Mouse (Mus musculus) CD4-positive naive resting alpha-beta T cell, adult 57 days (primary cell): Measurements from ENCODE around the gene Eif3c. TPM values are rescaled to one million over a fixed set of nuclear protein-coding genes. Genes with fewer than 3 reads are reported as not detected.

Experiments
- total RNA-seq: library from RNA; stranded (reverse); gene quantifications from one replicate; pipeline ENCODE4 v1.2.4, GENCODE M21; 2023

Gene Eif3c
- total RNA-seq, result 131 TPM

DNA sequence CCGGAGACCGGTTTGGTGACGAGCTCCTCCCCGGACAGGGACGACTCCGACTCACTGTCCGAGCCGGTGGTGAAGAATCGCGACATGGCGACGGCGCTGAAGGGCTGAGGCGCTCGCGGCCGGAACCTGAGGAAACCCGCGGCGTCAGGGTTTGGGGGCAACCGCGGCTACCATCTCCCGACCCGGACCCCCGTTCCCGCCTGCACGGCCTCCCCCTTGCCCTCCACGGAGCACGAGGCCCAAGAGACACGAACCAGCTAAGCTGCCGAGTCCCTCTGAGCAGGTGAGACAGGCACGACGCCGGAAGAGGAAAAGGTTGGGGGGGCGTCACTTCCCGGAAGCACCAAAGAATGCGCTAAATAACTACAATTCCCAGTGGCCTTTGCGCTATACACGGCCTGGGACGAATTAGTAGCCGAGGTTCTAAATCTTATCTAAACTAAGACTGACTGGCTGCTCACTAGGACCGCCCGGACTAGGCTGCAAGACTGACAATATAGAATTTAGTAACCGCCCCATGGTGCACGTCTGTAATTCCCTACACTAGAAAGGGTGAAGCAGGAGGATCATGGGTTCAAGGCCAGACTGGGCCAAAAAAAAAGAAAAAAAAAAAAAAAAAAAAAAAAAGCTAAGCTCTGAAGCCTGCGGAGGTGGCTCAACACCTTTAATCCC lies at the start of gene Eif3c:
Gene Eif3c, minus strand, starts transcription at position 318 of the 672 bp plus-strand sequence.

DNA sequence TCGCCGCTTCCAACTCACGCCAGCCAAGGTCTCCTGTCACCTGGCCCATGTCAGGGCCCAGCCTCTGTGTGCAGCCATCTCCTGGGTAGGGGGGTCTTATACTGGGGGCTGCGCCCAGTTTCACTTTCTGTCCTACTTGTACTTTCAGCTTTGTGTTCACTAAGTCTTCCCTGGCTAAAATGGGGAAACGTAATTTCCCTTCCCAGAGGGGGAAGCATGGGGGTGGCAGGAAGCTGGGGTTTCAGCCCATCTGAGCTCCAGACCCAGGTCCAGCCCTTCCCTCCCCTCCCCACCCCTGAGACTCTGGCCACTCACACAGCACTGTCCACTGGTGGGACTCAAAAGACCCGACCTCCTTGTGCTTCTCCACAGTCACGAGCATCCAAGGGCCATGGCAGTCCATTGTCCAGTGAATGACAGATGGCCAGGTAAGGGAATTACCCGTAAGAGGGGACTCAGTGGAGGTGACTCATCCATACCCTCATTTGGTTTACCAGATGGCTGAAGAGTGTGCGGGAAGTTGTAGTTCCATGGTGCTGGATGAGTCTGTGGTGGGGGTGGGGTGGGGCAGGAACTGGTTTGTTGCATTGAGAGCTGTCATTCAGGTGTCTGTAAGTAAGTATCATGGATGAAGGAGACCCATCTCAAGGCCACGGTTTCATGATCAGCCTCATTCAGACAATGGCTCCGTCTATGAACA lies 28.8 kb upstream of the Eif3c start, which contains the start of gene Il27:
Gene Il27, minus strand, starts transcription at position 80 of the 700 bp plus-strand sequence.

DNA sequence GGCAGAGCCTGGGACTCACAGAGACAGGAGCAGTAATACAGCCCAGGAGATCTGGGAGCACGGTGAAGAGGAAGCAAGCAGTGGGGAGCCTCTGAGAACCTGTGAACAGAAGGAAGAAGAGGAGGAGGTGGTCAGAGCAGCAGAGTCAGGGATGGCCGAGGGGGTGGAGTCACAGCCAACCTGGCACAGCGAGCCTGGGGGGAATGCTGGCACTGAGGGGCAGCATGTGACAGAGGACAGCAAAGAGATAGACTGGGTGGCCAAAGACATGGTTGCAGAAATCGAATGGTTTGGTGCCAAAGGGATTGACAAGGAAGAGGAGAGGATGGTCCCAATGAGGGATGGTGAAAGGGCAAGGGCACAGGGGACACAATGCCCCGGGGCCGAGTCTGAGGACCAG lies 19.5 kb upstream of the Eif3c start, which contains the start of gene Cln3:
Gene Cln3, minus strand, starts transcription at position 101 of the 400 bp plus-strand sequence.

GRCm38 (mm10) chr7:126584506-126584977 lies 18.3 kb upstream of the Eif3c start, which contains the start of gene Apobr:
Gene Apobr, plus strand, starts transcription at chr7:126584942.

GRCm38 (mm10) chr7:126503273-126503878 lies 62.8 kb downstream of the Eif3c start, which contains the start of gene Atxn2l:
Gene Atxn2l, minus strand, starts transcription at chr7:126503437.

Other genes with a start within 250 kb of the Eif3c start
- 698 TPM for gene Lat, start 196.8 kb downstream of the Eif3c start, total RNA-seq
- gene Spns1, start 189.0 kb downstream of the Eif3c start, total RNA-seq, result 85.7 TPM
- 22.7 TPM for gene Nfatc2ip, start 169.7 kb downstream of the Eif3c start, total RNA-seq
- gene Cd19, start 151.5 kb downstream of the Eif3c start, total RNA-seq, result 42.7 TPM
- 35.2 TPM for gene Rabep2, start 137.7 kb downstream of the Eif3c start, total RNA-seq
- 0.86 TPM for gene Atp2a1, start 103.3 kb downstream of the Eif3c start, total RNA-seq
- gene Sh2b1, start 91.0 kb downstream of the Eif3c start, total RNA-seq, result 95.6 TPM
- gene Tufm, start 79.0 kb downstream of the Eif3c start, total RNA-seq, result 49.0 TPM
- gene Atxn2l, start 63.0 kb downstream of the Eif3c start, total RNA-seq, result 222 TPM
- gene Apobr, start 18.5 kb upstream of the Eif3c start, total RNA-seq, result 6.9 TPM
- gene Cln3, start 19.4 kb upstream of the Eif3c start, total RNA-seq, result 108 TPM
- gene Il27, start 28.5 kb upstream of the Eif3c start, total RNA-seq, result not detected
- 1.3 TPM for gene Nupr1, start 64.5 kb upstream of the Eif3c start, total RNA-seq
- gene Sgf29, start 82.9 kb upstream of the Eif3c start, total RNA-seq, result 70.0 TPM
- gene Sult1a1, start 110.0 kb upstream of the Eif3c start, total RNA-seq, result 0.44 TPM
- 186 TPM for gene Bola2, start 129.0 kb upstream of the Eif3c start, total RNA-seq
- gene Slx1b, start 129.4 kb upstream of the Eif3c start, total RNA-seq, result 10.8 TPM
- 1,350 TPM for gene Coro1a, start 141.4 kb upstream of the Eif3c start, total RNA-seq
- gene Mapk3, start 193.2 kb upstream of the Eif3c start, total RNA-seq, result 47.4 TPM
- gene Gdpd3, start 199.9 kb upstream of the Eif3c start, total RNA-seq, result 5.8 TPM
- gene Ypel3, start 210.5 kb upstream of the Eif3c start, total RNA-seq, result 256 TPM
- gene Tbx6, start 215.1 kb upstream of the Eif3c start, total RNA-seq, result 11.5 TPM
- gene Ppp4c, start 226.1 kb upstream of the Eif3c start, total RNA-seq, result 252 TPM
- not detected for gene Fam57b, start 231.3 kb upstream of the Eif3c start, total RNA-seq